Mouse (Mus musculus) gastrocnemius, adult 8-10 months (tissue): ENCODE measurements around the gene Rassf4. TPM values are rescaled to one million over a fixed set of nuclear protein-coding genes. Genes with fewer than 3 reads are reported as not detected.

ENCODE experiments used
- DNase-seq, 2 experiments: peaks; one replicate each; pipeline ENCODE4 v3.0.0; 2022; ENCODE audit warnings: low spot score in 2 of 2
- total RNA-seq, 4 experiments: library from RNA; stranded (reverse); gene quantifications; 2 replicates each; pipeline ENCODE4 v1.2.4; 2022

The Rassf4 gene
- total RNA-seq, 4 experiments from 2014 or later: 1.1 to 1.7 (median 1.1) TPM

DNA sequence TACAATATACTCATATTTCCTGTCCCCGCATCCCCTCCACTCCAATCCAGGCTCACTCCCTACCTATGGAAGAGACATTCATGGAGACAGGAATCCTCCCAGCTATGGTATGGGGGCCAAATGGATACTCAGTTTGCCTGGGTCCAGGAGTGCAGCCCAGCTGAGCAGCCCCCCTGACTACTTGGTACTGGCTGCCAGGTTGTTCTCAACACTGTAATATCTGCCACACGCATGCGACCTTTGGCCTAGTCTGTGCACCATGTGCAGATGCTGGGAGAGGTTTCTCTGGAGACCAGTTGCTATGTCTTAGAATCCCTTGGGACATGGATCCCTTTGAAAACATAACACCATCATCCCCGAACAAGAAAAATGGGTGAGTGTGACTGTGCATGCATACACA is 2.0 kb downstream of the Rassf4 start:
- no peak for DNase-seq

DNA sequence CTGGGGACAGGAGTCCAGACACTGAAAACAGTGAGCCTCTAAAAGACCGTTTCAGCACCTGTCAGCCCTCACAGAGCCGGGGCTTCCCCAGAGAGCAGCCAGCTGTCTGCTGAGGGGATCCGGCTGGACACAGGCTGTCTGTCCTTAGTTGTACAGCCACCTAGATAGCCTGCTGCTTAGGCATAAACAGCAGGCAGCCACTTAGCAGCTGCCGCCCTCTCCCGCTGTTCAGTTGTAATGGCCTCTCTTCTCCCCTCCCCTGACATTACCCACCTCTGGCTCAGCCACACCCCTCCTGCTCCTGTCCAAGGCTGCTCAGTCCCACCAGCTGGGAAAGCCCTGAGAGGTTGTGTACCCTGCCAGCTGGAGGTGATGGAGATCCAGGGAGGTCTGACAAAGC is 2.7 kb downstream of the Rassf4 start:
- DNase-seq: no peak

DNA sequence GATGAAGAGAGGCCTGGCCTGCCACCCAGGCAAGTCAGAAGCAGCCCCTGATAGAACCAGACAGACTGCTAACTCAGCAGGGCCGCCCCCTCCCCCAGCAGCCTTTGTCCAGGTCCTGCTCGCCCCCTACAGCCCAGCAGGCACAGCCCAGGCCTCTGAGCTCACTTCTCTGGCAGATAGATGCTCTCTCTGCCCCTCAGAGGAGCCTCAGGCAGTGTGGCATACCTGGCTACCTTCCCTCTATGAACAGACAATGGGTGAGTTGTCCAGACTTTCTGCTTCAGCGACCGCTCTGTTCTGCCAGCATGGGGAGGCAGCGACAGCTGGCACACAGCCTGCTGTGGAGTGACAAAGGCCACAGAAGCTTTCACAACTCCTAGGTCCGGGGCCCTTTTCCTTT is 3.6 kb downstream of the Rassf4 start:
- no peak for DNase-seq

DNA sequence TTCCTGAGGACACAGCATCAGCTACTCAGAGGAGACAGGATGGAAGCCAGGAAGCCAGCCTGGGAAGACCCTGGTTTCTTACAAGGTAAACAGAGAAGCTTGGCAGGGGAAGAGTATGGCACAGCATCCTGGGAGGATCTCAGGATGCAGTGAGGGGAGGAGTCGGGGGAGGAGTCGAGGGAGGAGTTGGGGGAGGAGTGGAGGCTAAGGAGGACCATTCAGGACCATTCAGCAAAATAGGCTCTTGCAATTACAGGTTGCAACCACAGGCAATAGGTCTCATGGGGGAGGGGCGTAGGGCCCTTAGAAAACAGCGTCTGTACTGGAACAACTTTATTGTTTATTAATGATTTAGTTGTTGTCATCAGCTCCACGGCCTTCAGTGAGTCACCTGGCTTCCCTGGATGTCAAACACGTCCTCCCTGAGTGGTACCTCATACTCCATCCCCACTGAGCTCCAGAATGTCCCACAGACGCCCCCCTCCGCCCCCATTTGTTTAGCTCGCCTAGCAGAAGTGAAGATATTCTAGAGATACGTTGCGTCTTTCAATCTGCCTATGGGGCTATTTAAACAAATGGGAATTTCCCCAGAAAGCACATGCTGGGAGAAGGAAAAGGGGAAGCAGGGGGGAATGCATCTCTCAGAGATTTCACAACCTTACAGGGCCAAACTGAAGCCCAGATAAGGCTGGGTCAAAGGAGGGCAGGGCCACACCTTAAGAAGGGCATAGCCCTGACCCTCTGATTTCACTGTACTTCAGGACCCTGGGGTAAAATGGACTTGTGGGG is 4.9 kb downstream of the Rassf4 start:
- DNase-seq: no peak

DNA sequence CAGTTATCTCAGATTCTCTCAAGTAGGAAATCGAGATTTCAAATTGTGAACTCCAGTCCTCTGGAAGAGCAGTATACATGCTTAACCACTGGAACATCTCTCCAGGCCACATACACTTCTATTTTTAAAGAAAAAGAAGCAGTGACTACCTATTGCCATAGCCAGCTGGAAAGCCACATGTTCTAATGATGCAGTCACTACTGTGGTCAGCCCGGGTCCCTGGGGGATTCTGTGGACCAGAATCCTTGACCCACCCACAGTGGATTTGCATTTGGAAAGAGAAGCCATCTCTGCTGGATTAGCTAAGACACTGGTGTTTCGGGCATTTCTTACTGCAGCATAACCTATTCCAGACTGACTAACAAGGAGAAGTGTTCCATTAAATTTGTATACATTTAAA is 6.4 kb downstream of the Rassf4 start:
- DNase-seq: no peak

DNA sequence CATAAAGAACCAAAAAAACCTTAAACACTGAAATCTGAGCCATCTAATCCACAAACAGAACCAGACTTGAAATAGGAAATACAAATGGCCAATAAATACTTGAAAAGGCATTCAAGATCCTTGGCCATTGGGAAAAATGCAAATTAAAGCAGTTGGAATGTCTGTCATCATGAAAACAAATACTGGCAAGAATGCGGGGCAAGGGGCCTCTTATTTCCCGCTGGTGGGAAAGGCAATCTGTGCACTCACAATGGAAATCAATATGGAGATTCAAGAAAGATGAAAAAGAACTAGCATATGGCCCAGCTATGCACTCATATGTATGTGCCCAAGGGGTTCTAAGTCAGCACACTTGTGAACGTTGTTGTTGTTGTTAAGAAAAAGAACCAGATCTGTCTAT is 6.9 kb downstream of the Rassf4 start:
- DNase-seq: no peak

DNA sequence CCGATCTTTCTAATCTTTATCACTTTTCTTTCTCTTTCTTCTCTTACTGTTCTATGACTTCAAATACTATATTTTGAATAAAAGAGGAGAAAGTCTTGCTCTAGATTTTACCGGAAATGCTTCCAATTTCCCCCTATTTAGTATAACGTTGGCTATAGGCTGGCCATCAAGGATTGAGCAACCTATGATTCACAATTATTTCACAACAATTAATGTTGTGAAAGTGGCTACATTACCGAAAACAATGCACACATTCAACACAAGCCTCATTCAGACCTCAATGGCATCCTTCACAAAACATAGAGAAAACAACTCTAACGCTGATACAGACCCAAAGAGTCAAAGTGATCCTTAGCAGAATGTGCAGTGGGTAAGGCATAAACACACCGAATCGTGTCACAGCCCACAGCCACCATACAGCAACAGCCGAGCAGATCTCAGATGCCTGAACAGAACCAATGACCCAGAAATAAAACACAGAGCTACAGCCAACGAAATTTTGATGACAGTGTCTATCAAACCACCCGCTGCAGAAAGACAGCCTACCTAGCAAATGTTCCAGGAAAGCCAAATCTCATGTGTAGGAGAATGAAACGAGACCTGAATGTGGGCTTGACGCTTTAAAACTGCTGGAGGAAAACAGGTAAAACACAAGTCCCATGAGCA is 7.5 kb downstream of the Rassf4 start:
- no peak for DNase-seq

DNA sequence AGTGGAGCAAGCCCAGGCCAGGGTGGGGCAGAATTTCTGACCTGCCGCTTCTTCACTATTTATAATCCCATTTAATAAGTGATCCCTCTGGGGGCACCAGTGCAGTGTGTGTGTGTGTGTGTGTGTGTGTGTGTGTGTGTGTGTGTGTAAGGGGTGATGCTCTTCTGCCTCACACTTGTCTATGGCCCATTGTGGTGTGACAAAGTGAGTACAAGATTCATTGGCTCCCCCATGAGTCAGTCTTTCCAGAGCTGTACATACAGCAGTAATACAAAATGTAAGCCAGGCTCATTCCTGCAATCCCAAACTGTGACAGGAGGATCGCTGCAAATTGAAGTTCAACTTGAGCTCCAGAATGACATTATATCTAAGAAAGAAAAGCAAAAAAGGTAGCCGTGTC is 8.9 kb downstream of the Rassf4 start:
- no peak for DNase-seq

DNA sequence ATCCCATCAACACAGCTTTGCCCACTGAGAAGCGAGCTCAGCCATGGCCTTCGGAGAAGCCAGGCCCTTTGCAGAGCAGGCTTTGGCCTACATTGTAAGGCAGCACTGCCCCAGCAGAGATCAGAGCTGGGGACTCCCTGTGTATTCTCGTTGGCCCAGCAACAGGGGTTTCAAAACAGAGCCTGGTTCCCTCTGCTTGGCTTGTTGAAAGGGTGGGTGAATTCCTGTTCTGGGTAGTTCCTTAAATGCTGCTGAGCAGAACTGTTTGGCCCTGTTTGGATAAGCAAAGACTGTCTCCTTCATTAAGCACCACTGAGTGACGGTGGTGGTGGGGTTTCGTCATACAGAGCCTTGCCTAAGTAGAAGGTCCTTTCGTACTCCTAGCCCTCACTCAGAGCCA is 9.7 kb downstream of the Rassf4 start:
- DNase-seq: no peak

DNA sequence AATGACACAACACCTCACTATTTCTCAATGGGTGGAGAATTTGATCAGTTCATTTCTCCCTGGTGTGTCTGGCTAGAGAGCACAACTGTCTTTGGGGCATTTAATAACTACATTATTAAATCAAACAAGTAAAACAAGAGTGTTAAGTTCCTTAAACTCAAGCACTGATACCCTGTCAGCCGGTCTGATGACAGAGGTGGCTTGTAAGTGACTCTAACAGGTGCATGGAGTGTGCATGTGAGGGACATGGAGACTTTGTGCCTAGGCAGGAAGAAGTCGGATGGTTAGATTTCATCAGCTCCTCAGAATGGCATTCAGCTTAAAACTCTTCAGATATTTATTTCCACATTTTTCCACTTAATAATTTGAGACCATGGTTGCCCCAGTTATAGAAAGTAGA is 10.4 kb downstream of the Rassf4 start:
- DNase-seq: no peak

DNA sequence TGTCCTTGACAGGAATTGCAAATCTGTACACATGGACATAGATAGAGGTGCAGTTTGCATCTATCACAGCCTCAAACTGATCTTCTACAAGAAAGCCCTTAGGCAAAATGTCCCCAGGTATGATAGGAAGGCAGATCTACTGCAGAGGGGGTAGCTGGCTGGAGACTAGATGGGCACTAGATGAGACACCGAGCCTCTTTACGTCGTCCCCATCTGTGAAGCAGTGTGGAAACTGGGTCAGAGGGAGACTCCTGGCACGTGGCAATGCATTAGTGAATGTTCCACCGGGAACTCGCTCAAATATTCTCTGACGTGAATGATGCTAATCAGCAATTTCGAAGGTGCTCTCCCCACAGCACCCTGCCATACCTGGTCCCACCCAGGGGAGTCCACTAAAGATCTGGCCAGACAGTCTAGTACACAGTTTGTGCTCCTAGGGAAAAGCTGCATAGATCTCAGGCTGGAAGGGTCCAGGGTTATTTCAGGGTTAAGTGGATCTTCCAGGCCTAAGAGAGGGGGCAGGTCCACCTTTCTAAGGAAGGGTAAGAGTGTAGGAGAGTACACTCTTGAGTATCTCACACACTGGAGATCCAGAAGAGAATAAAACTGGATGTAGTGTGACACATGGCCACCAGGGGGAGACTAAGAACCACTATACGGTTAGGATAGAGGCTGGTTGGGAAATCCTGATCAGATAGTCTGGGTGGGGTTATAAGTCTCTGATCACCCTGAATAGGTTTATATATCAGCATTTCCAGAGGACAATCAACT is 19.9 kb downstream of the Rassf4 start:
- no peak for DNase-seq

DNA sequence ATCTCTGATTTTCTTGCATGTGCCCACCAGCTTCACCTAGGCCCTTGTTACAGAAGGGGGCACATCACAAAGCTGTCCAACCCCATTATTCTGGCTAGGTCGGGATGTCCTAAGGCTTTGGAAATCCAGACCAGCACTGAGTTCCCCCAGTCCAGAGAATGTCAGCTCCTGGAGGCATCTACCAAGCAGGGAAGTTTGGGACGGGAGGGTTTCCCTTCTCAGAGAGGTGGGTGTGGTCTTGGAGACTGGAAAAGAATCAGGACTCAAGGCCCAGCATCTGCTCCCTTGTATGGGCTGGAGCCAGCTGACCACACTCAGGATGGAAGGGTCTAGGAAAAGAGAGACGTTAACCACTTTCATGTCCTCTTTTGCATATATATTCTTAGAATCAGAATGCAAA is 20.6 kb downstream of the Rassf4 start:
- no peak for DNase-seq

DNA sequence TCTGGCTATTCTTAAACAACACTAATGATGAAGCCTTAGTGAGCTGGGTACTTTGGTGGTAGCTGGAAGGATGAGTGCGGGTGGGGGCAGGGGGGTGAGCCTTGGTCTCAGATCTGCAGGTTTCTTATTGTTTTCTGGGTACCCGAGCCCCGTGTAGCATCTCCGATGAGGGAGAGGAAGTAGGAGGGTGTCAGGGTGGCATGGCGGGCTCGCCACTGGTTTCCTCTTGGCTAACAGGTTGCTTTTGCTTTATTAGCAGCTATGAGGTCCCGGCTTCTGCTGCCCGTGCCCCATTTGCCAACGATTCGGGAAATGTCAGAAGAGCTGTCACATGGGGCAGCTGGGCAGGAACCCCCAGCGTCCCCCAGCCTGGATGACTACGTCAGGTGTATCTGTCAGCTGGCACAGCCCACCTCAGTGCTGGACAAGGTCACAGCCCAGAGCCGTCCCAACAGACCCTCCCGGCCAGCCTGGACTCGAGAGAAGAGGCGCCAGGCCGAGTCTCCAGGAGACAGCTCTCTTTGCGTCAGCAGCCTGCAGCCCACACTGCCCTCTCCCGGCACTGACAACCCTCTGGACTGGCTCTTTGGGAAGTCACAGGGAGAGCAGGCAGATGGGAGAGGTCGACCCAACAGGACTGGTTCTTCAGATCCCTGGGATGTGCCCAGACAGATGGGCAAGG is 22.2 kb downstream of the Rassf4 start:
- peak in 1 of 2 experiments; percentile 22 for DNase-seq

DNA sequence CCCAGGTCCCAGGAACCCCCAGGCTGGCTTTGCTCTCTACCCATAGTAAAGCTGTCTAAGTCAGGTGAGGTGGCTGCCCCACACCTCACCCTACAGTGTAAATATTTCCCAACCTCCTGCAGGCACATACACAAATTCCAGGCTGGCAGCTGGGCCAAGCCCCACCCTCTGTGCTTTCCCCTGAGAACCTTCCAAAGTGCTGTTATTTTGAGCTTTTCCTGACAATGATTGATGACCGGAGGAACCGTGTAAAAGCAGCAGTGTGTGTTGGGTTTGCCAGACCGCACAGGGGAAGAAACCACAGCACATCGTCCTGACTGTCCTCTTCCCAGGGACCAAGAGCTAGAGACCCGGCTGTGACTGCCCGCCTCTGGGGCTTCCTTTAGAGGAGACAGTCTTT is 23.3 kb downstream of the Rassf4 start, which contains the start of gene Depp1:
TSS of gene Depp1 (plus strand) at position 204 of the 400 bp plus-strand sequence.
- peak; percentile 34 to 65 for DNase-seq

DNA sequence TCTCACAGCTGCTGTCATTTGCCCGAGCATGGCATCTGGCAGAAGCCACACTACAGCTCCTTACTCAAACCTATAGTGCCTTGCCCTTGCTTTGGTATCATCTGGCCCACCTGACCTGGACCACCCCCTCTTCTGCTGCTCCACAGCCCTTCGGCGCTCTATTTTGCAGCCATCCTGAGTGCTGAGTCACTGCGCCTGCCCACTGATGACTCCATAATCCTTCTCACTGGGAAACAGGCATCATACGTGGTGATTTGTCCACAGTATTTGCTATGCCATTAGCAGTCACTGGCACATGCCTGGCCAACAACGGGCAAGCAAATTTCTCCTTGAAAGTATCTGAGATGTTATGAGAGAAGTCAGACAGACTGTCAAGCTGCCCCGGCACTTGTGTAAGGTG is 23.9 kb downstream of the Rassf4 start:
- DNase-seq: no peak

DNA sequence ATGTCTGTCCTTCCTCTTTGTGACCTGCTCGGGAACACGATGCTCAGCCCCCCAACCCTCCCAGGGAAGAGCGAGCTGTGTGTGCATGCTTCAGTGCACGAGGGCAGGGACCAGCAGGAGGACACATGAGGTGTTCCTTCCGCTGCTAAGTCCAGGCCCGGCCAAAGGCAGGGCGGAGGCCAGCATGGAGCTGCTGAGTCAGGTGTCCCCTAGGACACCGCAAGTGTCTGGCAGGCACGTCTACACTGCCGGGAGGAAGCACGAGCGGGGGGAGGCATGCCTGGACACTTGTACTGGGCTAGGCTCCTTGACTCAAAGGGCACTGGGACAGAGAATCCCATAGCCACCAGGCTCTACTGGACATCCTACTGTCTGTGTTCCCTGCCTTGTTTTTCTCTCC is 26.0 kb downstream of the Rassf4 start:
- peak; percentile 63 to 81 for DNase-seq

DNA sequence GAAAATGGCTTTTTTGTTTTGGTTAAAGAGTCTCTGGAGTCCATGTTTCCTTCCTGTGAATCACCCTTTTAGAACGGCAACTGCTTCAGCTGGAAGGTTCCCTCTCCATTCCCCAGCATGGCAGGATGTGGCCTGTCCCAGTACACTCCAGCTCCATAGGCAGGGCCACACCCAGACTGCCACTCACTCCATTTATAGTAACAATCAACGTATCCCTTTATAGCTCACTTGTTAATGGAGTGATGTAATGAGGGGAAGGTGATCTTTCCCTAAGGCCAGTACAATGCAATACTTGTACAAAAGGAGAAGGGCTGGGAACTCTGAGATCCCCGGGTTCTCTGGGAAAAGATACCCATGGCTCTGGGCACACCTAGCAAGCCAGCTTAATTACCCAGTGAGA is 29.4 kb downstream of the Rassf4 start:
- no peak for DNase-seq

DNA sequence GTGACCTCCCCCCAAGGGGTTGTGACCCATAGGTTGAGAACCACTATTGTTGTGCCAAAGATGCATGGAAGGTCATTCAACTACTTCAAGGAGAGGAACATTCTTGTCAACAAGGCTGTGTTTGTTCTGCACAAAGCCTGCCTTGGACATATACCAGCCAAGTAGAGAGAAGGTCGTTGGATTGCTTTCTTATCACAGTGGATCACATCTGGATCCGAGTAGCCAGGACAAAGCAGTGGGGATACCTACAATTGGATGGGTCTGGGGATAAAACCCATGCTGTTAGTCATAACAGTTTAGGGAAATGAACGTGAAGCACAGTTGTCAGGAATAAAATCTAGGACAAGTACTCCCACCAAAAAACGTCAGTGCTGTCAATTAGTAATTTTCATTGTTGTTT is 29.9 kb downstream of the Rassf4 start:
- DNase-seq: no peak

DNA sequence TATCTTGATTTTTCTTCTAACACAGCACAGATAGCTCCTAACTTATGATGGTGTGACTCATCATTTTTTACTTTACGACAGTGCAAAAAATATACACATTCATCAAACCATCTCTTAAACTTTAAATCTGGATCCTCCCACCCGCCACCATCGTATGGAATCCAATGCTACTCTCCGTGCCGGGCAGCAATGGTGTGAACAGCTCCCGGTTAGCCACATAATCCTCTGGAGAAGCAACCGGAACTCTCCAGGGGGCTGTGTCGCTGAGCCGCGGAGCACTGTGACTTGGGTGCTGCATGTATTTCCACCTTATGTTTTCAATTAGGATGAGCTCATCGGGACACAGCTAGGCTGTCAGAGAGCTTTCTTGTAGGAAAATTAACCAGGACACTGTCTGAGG is 30.8 kb downstream of the Rassf4 start:
- DNase-seq: no peak

DNA sequence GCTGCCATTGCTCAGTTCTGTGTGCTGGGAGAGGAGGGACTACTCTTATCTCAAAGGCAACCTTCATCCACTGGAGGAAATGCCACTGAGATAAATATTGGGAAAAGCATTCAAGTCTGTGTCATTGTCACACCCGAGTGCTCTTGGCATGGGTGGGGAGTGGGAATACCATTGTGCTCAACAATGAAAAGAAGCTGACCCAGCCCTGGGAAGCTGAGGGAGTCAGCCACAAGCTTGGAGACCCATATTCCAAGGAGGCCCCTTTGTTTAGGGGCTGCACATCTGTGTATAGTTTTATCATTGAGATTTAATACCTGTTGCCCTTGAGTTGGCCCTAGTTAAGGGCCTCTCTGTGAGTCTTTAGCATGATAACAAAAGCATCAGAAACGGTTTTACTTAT is 34.1 kb downstream of the Rassf4 start:
- DNase-seq: no peak

DNA sequence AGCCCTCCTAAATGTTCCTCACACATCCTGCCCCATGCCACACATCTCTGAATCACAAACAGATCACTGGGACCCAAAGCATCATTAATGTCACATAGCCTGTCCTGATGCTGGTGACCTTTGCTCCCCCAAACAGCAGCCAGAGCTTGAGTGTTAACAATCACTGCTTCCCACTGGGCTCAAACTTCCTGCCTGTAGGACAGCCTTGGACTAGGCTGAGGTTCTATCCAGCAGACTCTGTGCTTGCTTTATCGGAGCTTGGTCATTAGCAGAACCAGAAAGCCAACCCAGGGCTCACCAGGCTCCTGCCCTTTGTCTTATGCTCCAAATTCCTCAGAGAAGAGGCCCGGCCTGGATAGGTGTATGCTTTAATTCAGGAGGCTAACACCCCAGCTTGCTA is 34.9 kb downstream of the Rassf4 start:
- no peak for DNase-seq

DNA sequence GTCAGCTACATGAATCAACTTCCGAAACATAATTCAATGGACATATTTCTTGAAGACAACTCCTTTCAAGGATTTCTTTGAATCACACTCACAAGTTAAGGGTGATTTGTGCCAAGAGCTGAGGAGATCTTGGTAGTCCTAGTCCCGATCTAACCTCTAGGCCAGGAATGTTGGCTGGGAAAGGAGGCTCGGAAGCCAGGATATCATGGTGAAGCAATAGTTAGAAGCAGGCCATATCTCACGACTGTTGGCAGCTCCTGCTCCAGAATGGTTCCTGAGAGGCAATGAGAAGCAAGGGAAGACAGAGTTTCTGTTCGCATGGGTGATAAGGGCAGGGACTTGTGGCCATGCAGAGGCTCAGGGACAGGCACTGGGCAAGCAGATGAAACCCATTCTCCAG is 36.3 kb downstream of the Rassf4 start:
- DNase-seq: peak in 1 of 2 experiments; percentile 28
